Mouse (Mus musculus): ENCODE results near the gene Icmt. TPM values are rescaled to one million over a fixed set of nuclear protein-coding genes. Genes with fewer than 3 reads are reported as not detected.
A peak's percentile ranks its signal among the peaks of the same experiment; 100 is the strongest.

Icmt gene
- polyA plus RNA-seq (2014; fragmentation: Nextera tagmentation; extraction: Ambion mirVana) = 23.4 and 24.8 TPM in 2 replicates

DNA sequence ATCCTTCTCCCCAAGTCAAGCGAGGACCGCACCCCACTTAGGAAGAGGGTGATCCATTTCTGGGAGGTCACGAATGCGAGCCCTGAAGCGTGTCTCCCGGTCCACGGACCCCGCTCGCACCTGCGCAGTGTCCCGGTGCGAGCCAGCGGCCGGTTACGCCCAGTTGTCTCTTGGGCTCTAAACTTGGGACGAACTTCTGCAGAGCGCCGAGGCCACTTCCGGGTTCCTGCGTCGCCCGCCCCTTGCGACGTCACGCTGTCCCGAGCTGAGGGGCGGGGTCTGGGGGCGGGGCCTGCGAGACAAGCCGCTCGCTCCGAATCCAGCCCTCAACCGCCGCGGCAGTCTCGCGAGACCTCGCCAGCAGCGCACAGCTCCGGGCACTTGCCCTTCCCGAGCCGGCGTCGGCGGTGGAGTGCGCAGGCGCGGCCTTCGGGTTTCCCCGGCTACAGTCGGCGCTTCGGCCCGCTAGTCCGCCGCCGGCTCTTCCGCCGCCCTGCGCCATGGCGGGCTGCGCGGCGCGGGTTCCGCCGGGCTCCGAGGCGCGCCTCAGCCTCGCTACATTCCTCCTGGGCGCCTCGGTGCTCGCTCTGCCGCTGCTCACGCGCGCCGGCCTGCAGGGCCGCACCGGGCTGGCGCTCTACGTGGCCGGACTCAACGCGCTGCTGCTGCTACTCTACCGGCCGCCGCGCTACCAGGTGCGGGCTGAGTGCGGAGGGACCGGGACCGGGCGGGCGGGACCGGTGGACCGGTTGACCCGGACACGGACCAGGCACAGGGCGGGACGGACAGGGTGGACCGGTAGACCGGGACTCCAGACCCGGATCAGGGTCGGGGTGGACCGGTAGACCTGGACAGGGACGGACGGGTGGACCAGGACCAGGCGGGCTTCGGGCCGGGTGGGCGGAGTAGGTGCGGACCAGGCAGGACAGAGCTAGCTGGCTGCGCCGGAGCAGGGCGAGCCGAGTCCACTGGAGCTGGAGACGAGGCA, at the start of gene Icmt:
Gene Icmt (plus strand): TSS at position 354 of the 988 bp plus-strand sequence.
- Histone ChIP-seq H3K27ac (replicated peaks; ENCODE audit: low read depth, low read length) (peak within 1 kb of the TSS; percentile 30; the same call in 1 of the 2 replicates), H3K4me1 (ENCODE audit: control insufficient read depth, insufficient read depth, low read length) (no peaks in the 10 kb centered on the region), H3K27me3 (ENCODE audit: control insufficient read depth, insufficient read depth, low read length) (peaks cover 14% of the 10 kb centered on the region), H3K9me3 (replicated peaks; ENCODE audit: control insufficient read depth, low read length) (no peaks in the 10 kb centered on the region), H3K4me2 (ENCODE audit: low read depth, low read length) (peak within 1 kb of the TSS; percentile 95), H3K4me3 (ENCODE audit: low read depth, low read length) (peak within 1 kb of the TSS; percentile 94), H3K9ac (replicated peaks; ENCODE audit: low read length) (peak within 1 kb of the TSS; percentile 96), H3K36me3 (replicated peaks; ENCODE audit: control insufficient read depth, insufficient read depth, low read depth, low read length) (0 out of 2 replicates have a peak, but pooled peaks cover 2% of the 10 kb centered on the region)
- DNase-seq (ENCODE audit: low spot score) (peak; percentile 99), ATAC-seq (replicated peaks; ENCODE audit: insufficient number of reproducible peaks, low FRiP score, low TSS enrichment, low read depth) (peak; percentile 90)
- under 1% methylated on average over 104 of the region's 119 CpGs for WGBS

DNA sequence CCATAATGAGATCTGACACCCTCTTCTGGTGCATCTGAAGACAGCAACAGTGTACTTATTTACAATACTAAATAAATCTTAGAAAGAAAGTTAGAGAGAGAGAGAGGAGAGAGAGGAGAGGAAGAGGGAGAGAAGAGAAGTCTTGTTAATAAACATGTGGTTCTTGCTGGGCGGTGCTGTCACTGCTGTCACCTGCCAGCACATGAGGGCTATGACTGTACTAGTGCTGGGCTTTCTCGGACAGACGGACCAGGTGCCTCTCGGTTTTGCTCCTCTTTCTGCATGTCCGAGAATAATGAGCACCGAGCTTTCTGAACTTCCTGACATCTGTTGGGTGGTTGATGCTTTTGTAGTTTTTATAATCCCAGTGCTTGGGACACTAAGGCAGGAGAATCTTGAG, 46.4 kb upstream of the Icmt start:
- WGBS = 85% methylated on average over 6 of the region's 6 CpGs
- DNase-seq (ENCODE audit: low spot score) = no peak

DNA sequence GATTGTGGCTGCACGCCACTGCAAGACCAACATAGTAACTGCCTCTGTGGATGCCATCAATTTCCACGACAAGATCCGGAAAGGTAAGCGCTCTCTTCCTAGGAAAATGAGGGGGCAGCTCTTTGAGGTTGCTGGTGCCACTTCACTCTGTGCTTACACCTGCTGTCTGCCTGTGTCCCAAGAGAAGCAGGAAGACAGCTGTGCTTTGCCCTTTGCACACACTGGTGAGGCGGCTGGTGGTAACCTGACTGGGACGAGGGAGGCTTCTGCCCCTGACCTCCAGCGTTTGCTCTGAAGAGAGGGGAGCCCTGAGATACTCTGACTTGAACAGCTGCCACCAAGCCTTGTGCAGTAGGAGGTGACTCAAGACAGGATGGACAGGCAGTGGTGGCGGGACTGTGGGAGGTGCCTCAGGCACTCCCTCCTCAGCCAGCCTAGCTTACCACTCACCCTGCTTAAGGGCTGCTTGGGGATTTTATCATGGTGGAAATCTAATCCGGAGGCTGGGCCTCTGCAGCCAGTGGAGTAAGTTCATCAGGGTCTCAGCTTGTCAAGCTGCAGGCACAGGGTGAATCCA, 43.8 kb upstream of the Icmt start:
- Histone ChIP-seq H3K4me1 (ENCODE audit: control insufficient read depth, insufficient read depth, low read length) (no peaks in the 10 kb centered on the region), H3K4me3 (ENCODE audit: low read depth, low read length) (no peak overlapping the region), H3K36me3 (replicated peaks; ENCODE audit: control insufficient read depth, insufficient read depth, low read depth, low read length) (no peaks in the 10 kb centered on the region), H3K27me3 (ENCODE audit: control insufficient read depth, insufficient read depth, low read length) (no peaks in the 10 kb centered on the region), H3K9ac (replicated peaks; ENCODE audit: low read length) (no peak overlapping the region), H3K9me3 (replicated peaks; ENCODE audit: control insufficient read depth, low read length) (no peaks in the 10 kb centered on the region), H3K4me2 (ENCODE audit: low read depth, low read length) (no peak overlapping the region), H3K27ac (replicated peaks; ENCODE audit: low read depth, low read length) (no peak overlapping the region)
- DNase-seq (ENCODE audit: low spot score) = no peak
- ATAC-seq (replicated peaks; ENCODE audit: insufficient number of reproducible peaks, low FRiP score, low TSS enrichment, low read depth) = no peak
- WGBS = 61% methylated on average over 9 of the region's 9 CpGs

More for the DNA sequence above, 46.4 kb upstream of the Icmt start:
- Histone ChIP-seq H3K9me3 (replicated peaks; ENCODE audit: control insufficient read depth, low read length) (no peaks in the 10 kb centered on the region), H3K4me1 (ENCODE audit: control insufficient read depth, insufficient read depth, low read length) (no peaks in the 10 kb centered on the region), H3K27ac (replicated peaks; ENCODE audit: low read depth, low read length) (no peak overlapping the region), H3K4me2 (ENCODE audit: low read depth, low read length) (no peak overlapping the region), H3K27me3 (ENCODE audit: control insufficient read depth, insufficient read depth, low read length) (no peaks in the 10 kb centered on the region), H3K9ac (replicated peaks; ENCODE audit: low read length) (no peak overlapping the region), H3K4me3 (ENCODE audit: low read depth, low read length) (no peak overlapping the region), H3K36me3 (replicated peaks; ENCODE audit: control insufficient read depth, insufficient read depth, low read depth, low read length) (no peaks in the 10 kb centered on the region)
- no peak for ATAC-seq (replicated peaks; ENCODE audit: insufficient number of reproducible peaks, low FRiP score, low TSS enrichment, low read depth)

DNA sequence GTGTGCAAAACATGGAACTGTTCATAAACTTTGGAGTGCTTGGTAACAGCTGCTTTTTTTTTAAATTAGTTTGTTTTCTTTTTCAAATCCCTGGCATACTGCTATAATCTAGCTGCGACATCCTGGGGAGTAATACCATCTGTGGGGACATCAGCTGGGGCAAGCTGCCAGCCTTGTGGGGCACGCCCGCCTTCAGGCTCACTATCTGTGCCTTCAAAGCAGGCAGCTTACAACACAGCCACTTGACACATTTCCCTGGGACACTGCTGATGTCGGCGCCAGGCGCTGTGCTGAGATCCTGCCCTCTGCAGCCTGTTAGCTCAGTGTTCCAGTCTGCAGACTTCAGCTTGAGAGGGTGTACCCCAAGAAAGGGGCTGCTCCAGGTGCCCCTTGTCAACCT, 40.0 kb upstream of the Icmt start:
- H3K4me1 ChIP-seq (ENCODE audit: control insufficient read depth, insufficient read depth, low read length) = no peaks in the 10 kb centered on the region
- no peaks in the 10 kb centered on the region for H3K36me3 ChIP-seq (replicated peaks; ENCODE audit: control insufficient read depth, insufficient read depth, low read depth, low read length)
- H3K27ac ChIP-seq (replicated peaks; ENCODE audit: low read depth, low read length) = no peak overlapping the region
- no peak overlapping the region for H3K4me3 ChIP-seq (ENCODE audit: low read depth, low read length)
- DNase-seq (ENCODE audit: low spot score) (no peak), ATAC-seq (replicated peaks; ENCODE audit: insufficient number of reproducible peaks, low FRiP score, low TSS enrichment, low read depth) (no peak)
- H3K27me3 ChIP-seq (ENCODE audit: control insufficient read depth, insufficient read depth, low read length) = no peaks in the 10 kb centered on the region
- H3K4me2 ChIP-seq (ENCODE audit: low read depth, low read length) = no peak overlapping the region
- H3K9me3 ChIP-seq (replicated peaks; ENCODE audit: control insufficient read depth, low read length) = no peaks in the 10 kb centered on the region
- WGBS = 63% methylated on average over 6 of the region's 6 CpGs
- no peak overlapping the region for H3K9ac ChIP-seq (replicated peaks; ENCODE audit: low read length)

DNA sequence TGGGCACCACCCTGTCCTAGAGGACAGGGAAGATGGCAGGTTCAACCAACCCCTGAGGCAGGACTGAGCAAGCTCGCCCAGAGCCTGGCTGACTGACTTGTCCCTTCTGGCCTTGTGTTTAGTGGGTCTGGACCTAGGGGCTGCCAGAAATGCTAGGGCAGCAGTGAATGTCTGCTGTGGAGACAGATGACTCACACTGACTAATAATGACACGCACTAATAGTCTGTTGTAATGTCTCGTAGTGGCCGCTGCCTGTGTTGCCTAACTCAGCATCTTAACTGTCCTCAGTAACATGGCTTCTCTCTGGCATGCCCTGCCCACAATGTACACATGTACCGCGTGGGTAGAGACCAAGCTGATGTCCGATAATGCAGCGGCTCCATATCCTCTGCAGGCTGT, 36.6 kb upstream of the Icmt start:
- no peaks in the 10 kb centered on the region for H3K9me3 ChIP-seq (replicated peaks; ENCODE audit: control insufficient read depth, low read length)
- DNase-seq (ENCODE audit: low spot score) (no peak), ATAC-seq (replicated peaks; ENCODE audit: insufficient number of reproducible peaks, low FRiP score, low TSS enrichment, low read depth) (no peak)
- H3K4me3 ChIP-seq (ENCODE audit: low read depth, low read length) = no peak overlapping the region
- H3K36me3 ChIP-seq (replicated peaks; ENCODE audit: control insufficient read depth, insufficient read depth, low read depth, low read length) = no peaks in the 10 kb centered on the region
- H3K27me3 ChIP-seq (ENCODE audit: control insufficient read depth, insufficient read depth, low read length) = no peaks in the 10 kb centered on the region
- H3K4me1 ChIP-seq (ENCODE audit: control insufficient read depth, insufficient read depth, low read length) = peaks cover 4% of the 10 kb centered on the region
- H3K27ac ChIP-seq (replicated peaks; ENCODE audit: low read depth, low read length) = no peak overlapping the region
- no peak overlapping the region for H3K4me2 ChIP-seq (ENCODE audit: low read depth, low read length)
- no peak overlapping the region for H3K9ac ChIP-seq (replicated peaks; ENCODE audit: low read length)
- WGBS = 94% methylated on average over 8 of the region's 8 CpGs

DNA sequence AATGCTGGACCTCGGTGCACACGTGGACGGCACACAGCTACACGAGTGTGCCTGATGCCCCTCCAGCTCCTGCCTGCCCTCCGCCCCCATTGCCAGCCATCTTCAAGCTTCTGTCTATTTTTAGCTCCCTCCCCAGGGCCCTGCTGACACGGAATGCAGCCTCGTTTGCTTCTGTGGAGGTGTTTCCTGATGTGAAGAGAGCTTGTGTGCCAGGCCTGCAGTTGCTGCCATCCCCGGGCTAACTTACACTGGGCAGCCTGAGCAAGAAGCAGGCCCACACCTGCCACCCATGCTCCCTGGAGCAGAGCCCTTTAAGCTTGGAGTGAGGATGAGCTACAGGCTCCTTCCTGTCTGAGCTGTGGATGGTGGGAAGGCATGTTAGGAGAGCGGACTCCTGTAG, 34.8 kb upstream of the Icmt start:
- H3K9ac ChIP-seq (replicated peaks; ENCODE audit: low read length) = no peak overlapping the region
- H3K27ac ChIP-seq (replicated peaks; ENCODE audit: low read depth, low read length) = no peak overlapping the region
- no peaks in the 10 kb centered on the region for H3K27me3 ChIP-seq (ENCODE audit: control insufficient read depth, insufficient read depth, low read length)
- H3K9me3 ChIP-seq (replicated peaks; ENCODE audit: control insufficient read depth, low read length) = no peaks in the 10 kb centered on the region
- ATAC-seq (replicated peaks; ENCODE audit: insufficient number of reproducible peaks, low FRiP score, low TSS enrichment, low read depth) (no peak), DNase-seq (ENCODE audit: low spot score) (no peak)
- 63% methylated on average over 9 of the region's 9 CpGs for WGBS
- H3K4me1 ChIP-seq (ENCODE audit: control insufficient read depth, insufficient read depth, low read length) = peaks cover 4% of the 10 kb centered on the region
- no peak overlapping the region for H3K4me2 ChIP-seq (ENCODE audit: low read depth, low read length)
- no peaks in the 10 kb centered on the region for H3K36me3 ChIP-seq (replicated peaks; ENCODE audit: control insufficient read depth, insufficient read depth, low read depth, low read length)
- H3K4me3 ChIP-seq (ENCODE audit: low read depth, low read length) = no peak overlapping the region

DNA sequence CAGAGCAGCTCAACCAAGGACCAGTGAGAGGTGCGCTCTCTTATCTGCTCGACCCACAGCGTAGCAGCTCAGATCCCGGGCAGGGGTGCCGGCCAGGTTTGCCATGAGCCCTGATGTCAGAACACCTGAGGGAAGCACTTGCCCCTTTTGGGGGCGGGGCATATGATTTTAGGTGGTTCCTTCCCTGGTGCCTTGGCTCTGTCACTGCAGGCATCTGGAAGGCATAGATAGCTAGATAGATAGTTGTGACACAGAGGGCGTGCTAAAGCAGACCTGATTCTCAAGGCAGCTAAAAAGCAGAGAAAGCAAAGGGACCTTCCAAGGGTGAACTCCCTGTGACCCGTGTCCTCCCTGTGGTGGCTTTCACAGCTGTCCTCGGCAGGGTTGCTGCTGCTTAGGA, 33.9 kb upstream of the Icmt start:
- Histone ChIP-seq H3K4me3 (ENCODE audit: low read depth, low read length) (no peak overlapping the region), H3K9ac (replicated peaks; ENCODE audit: low read length) (no peak overlapping the region; the same call in 1 of the 2 replicates), H3K27ac (replicated peaks; ENCODE audit: low read depth, low read length) (no peak overlapping the region), H3K36me3 (replicated peaks; ENCODE audit: control insufficient read depth, insufficient read depth, low read depth, low read length) (no peaks in the 10 kb centered on the region), H3K27me3 (ENCODE audit: control insufficient read depth, insufficient read depth, low read length) (no peaks in the 10 kb centered on the region), H3K4me2 (ENCODE audit: low read depth, low read length) (no peak overlapping the region), H3K4me1 (ENCODE audit: control insufficient read depth, insufficient read depth, low read length) (peaks cover 4% of the 10 kb centered on the region), H3K9me3 (replicated peaks; ENCODE audit: control insufficient read depth, low read length) (no peaks in the 10 kb centered on the region)
- 59% methylated on average over 9 of the region's 9 CpGs for WGBS
- DNase-seq (ENCODE audit: low spot score) (no peak), ATAC-seq (replicated peaks; ENCODE audit: insufficient number of reproducible peaks, low FRiP score, low TSS enrichment, low read depth) (no peak)

All from embryonic facial prominence, embryonic 11.5 days (tissue).